Mouse (Mus musculus) layer of hippocampus, adult 2 months (tissue): ENCODE data around the gene Zfyve28. TPM values are rescaled to one million over a fixed set of nuclear protein-coding genes. Genes with fewer than 3 reads are reported as not detected.

Experiments used
- DNase-seq, 2 experiments: peaks; one replicate each; pipeline ENCODE4 v3.0.0; 2022; ENCODE audit warnings: low spot score in 2 of 2
- H3K27ac ChIP-seq: fragments of 200-600 bp; 2 replicates; pipeline ENCODE4 v1.8.1; 2022
- H3K4me3 ChIP-seq: fragments of 200-600 bp; 2 replicates; pipeline ENCODE4 v1.8.1; 2022; ENCODE audit warnings: mild to moderate bottlenecking
- CTCF ChIP-seq: fragments of 200-600 bp; conservative IDR thresholded peaks from 2 replicates; pipeline ENCODE4 v1.8.1; 2022; ENCODE audit warnings: antibody characterized with exemption, mild to moderate bottlenecking, moderate library complexity
- total RNA-seq, 2 experiments: library from RNA; stranded (reverse); gene quantifications; 2 replicates each; pipeline ENCODE4 v1.2.3; 2021

The Zfyve28 gene
- total RNA-seq, 2 experiments from 2014 or later: 35.0 to 35.8 TPM

- no peak for TF ChIP-seq CTCF
- Histone ChIP-seq H3K27ac (peak overlapping the region; percentile 51; the same call in 1 of the 2 replicates), H3K4me3 (no peak overlapping the region)
- no peak for DNase-seq
Measured at GRCm38 (mm10) chr5:34254309-34254708, 33.9 kb downstream of the Zfyve28 start.

GRCm38 (mm10) chr5:34252967-34253519 is 35.2 kb downstream of the Zfyve28 start:
- no peak for TF ChIP-seq CTCF
- Histone ChIP-seq H3K4me3 (no peak overlapping the region), H3K27ac (peak overlapping the region; percentile 87)
- no peak for DNase-seq

- Histone ChIP-seq H3K4me3 (no peak overlapping the region), H3K27ac (peak overlapping the region; percentile 87)
- peak; percentile 56 to 65 for DNase-seq
- no peak for TF ChIP-seq CTCF
Measured at GRCm38 (mm10) chr5:34252307-34252966, 35.8 kb downstream of the Zfyve28 start.

- no peak for DNase-seq
- Histone ChIP-seq H3K27ac (peak overlapping the region; percentile 87), H3K4me3 (no peak overlapping the region)
- TF ChIP-seq CTCF: no peak
Measured at GRCm38 (mm10) chr5:34251794-34252193, 36.5 kb downstream of the Zfyve28 start.

GRCm38 (mm10) chr5:34250090-34250489 is 38.2 kb downstream of the Zfyve28 start:
- H3K27ac ChIP-seq: no peak overlapping the region
- no peak overlapping the region for H3K4me3 ChIP-seq
- no peak for TF ChIP-seq CTCF
- no peak for DNase-seq

GRCm38 (mm10) chr5:34249132-34249531 is 39.1 kb downstream of the Zfyve28 start:
- no peak overlapping the region for H3K27ac ChIP-seq
- H3K4me3 ChIP-seq: no peak overlapping the region
- DNase-seq: no peak
- TF ChIP-seq CTCF: no peak

GRCm38 (mm10) chr5:34246443-34246842 is 41.8 kb downstream of the Zfyve28 start:
- no peak for TF ChIP-seq CTCF
- H3K4me3 ChIP-seq: no peak overlapping the region
- H3K27ac ChIP-seq: no peak overlapping the region
- DNase-seq: no peak

- peak overlapping the region; percentile 90 for H3K27ac ChIP-seq
- TF ChIP-seq CTCF: no peak
- DNase-seq: no peak
- no peak overlapping the region for H3K4me3 ChIP-seq
Measured at GRCm38 (mm10) chr5:34243062-34243461, 45.2 kb downstream of the Zfyve28 start.

- Histone ChIP-seq H3K27ac (peak overlapping the region; percentile 90), H3K4me3 (no peak overlapping the region)
- no peak for TF ChIP-seq CTCF
- peak; percentile 65 to 81 for DNase-seq
Measured at GRCm38 (mm10) chr5:34242224-34242963, 45.9 kb downstream of the Zfyve28 start.

- H3K27ac ChIP-seq: no peak overlapping the region
- no peak for TF ChIP-seq CTCF
- DNase-seq: no peak
- no peak overlapping the region for H3K4me3 ChIP-seq
Measured at GRCm38 (mm10) chr5:34238444-34238843, 49.8 kb downstream of the Zfyve28 start.

GRCm38 (mm10) chr5:34235898-34236420 is 52.3 kb downstream of the Zfyve28 start:
- Histone ChIP-seq H3K4me3 (no peak overlapping the region), H3K27ac (no peak overlapping the region)
- no peak for DNase-seq
- TF ChIP-seq CTCF: peak; percentile 87

GRCm38 (mm10) chr5:34235056-34235455 is 53.2 kb downstream of the Zfyve28 start:
- no peak for DNase-seq
- TF ChIP-seq CTCF: no peak
- H3K4me3 ChIP-seq: no peak overlapping the region
- no peak overlapping the region for H3K27ac ChIP-seq

- Histone ChIP-seq H3K27ac (no peak overlapping the region; the same call in 1 of the 2 replicates), H3K4me3 (no peak overlapping the region)
- no peak for TF ChIP-seq CTCF
- DNase-seq: no peak
Measured at GRCm38 (mm10) chr5:34233221-34233515, 55.1 kb downstream of the Zfyve28 start.
